8 mouse cellular contexts compared by ENCODE assay signal in the genomic region with DNA sequence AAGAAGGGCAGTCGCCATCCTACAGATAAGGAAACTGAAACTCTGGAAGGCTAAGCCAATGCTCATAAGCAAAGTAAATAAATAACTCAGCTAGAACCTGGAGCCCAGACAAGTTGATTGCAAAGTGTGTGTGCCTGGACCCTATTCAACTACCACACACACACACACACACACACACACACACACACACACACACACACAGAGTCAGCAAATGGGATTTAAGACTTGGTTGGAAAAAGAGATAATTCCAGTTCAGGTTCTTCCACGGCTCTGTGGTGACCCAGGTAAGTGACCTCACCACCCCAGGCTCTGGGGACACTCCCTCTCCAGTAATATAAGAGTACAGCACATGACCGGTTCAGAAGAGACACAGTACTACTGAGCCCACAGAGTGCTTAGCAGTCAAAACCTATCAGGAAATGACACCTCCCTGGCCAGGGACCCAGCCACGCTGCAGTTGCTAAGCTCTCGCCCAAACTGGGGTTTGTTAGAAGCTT. TPM values are rescaled to one million over a fixed set of nuclear protein-coding genes. Genes with fewer than 3 reads are reported as not detected.
DNase-seq lines count a peak whose midpoint lies in the region; ATAC-seq lines count a peak whose summit lies in the region.
"Had no signal": no experiment of that assay in that cellular context is flagged by ENCODE, and none has a peak within 500 bp of the region (broad histone marks: within the 10 kb centered on the region; RNA-seq: fewer than 3 reads in every experiment).

No protein-coding gene starts in this region.

- no peaks in the 10 kb centered on the region for H3K36me3 ChIP-seq in heart, embryonic 11.5 days (ENCODE audit: control insufficient read depth, insufficient read depth, low read length)
- H3K36me3 ChIP-seq in neural tube, embryonic 15.5 days, result no peaks in the 10 kb centered on the region
- H3K36me3 ChIP-seq: limb, embryonic 12.5 days had no signal

- 23% methylated on average over 5 of the region's 5 CpGs for WGBS in heart, embryonic 11.5 days (ENCODE audit: insufficient replicate concordance)
- WGBS in neural tube, embryonic 15.5 days, result 73% methylated on average over 5 of the region's 5 CpGs

- peak overlapping the region; percentile 64 for H3K27ac ChIP-seq in heart, embryonic 11.5 days (ENCODE audit: low read depth, low read length)
- H3K27ac ChIP-seq in neural tube, embryonic 15.5 days (replicated peaks), result peak overlapping the region; percentile 56

- no peak overlapping the region for H3K9ac ChIP-seq in heart, embryonic 11.5 days (ENCODE audit: low read depth, low read length)
- H3K9ac ChIP-seq in neural tube, embryonic 15.5 days (replicated peaks), result no peak overlapping the region
- H3K9ac ChIP-seq: limb, embryonic 12.5 days had no signal

- no peak overlapping the region; the same call in 1 of the 2 replicates for H3K4me2 ChIP-seq in heart, embryonic 11.5 days
- H3K4me2 ChIP-seq in neural tube, embryonic 15.5 days, result no peak overlapping the region
- H3K4me2 ChIP-seq: limb, embryonic 12.5 days had no signal

- H3K27me3 ChIP-seq in heart, embryonic 11.5 days (ENCODE audit: control insufficient read depth, insufficient read depth, low read length), result no peaks in the 10 kb centered on the region
- no peaks in the 10 kb centered on the region for H3K27me3 ChIP-seq in neural tube, embryonic 15.5 days (replicated peaks)
- H3K27me3 ChIP-seq: limb, embryonic 12.5 days had no signal

- no peak overlapping the region for H3K4me3 ChIP-seq in heart, embryonic 11.5 days (ENCODE audit: low read depth, low read length)
- H3K4me3 ChIP-seq in neural tube, embryonic 15.5 days (replicated peaks), result no peak overlapping the region
- H3K4me3 ChIP-seq: limb, embryonic 12.5 days had no signal

- H3K4me1 ChIP-seq in heart, embryonic 11.5 days (ENCODE audit: control insufficient read depth, insufficient read depth, low read length), result peaks cover 28% of the 10 kb centered on the region
- H3K4me1 ChIP-seq in neural tube, embryonic 15.5 days, result peaks cover 22% of the 10 kb centered on the region

- H3K9me3 ChIP-seq in heart, embryonic 11.5 days (replicated peaks; ENCODE audit: control insufficient read depth, low read length), result no peaks in the 10 kb centered on the region
- H3K9me3 ChIP-seq in neural tube, embryonic 15.5 days (replicated peaks), result no peaks in the 10 kb centered on the region
- H3K9me3 ChIP-seq: limb, embryonic 12.5 days had no signal

- 0 out of 2 replicates have a peak, but pooled peaks have one; percentile 53 for ATAC-seq in heart, embryonic 11.5 days (replicated peaks; ENCODE audit: insufficient number of reproducible peaks, low FRiP score, low TSS enrichment)
- no peak for ATAC-seq in neural tube, embryonic 15.5 days (ENCODE audit: low FRiP score)

- peak; percentile 20 for DNase-seq in thymus, postnatal 0 days (ENCODE audit: low spot score)
- DNase-seq in thymus, adult 18-20 months, result no peak
- peak; percentile 48 for DNase-seq in kidney, postnatal 10 days
- DNase-seq in embryo, embryonic 10.5 days (ENCODE audit: low spot score), result no peak
- DNase-seq in cerebellum, adult 11 months, result no peak

RNA-seq across cellular contexts. Expression of gene Sorbs1, which starts 36.1 kb away (rescaled TPM):
- 15.8 and 16.1 TPM in 2 replicates for polyA plus RNA-seq in thymus, postnatal 0 days (2015; fragmentation: Nextera tagmentation; extraction: Ambion mirVana)
- 90.6 and 93.6 TPM in 2 replicates for polyA plus RNA-seq in heart, embryonic 11.5 days (2014; fragmentation: Nextera tagmentation; extraction: Ambion mirVana)
- polyA plus RNA-seq in neural tube, embryonic 15.5 days (2015; fragmentation: Nextera tagmentation; extraction: Ambion mirVana), result 94.7 and 103 TPM in 2 replicates

Comparison
In these comparisons a context has a peak if more than half of its experiments do, and no peak if none do; other contexts are left out.
1. DNase-seq: peak in thymus, postnatal 0 days (single experiment) and kidney, postnatal 10 days (single experiment); none in thymus, adult 18-20 months (0 of 2), embryo, embryonic 10.5 days (single experiment) and cerebellum, adult 11 months (single experiment).